Mouse (Mus musculus) fibroblast of lung, adult 2 months (primary cell): ENCODE results near the gene Cox6a2.
A peak's percentile ranks its signal among the peaks of the same experiment; 100 is the strongest.

Source experiments
- DNase-seq: peaks from one replicate; pipeline ENCODE4 v3.0.0-alpha.2; 2011; ENCODE audit warnings: low read depth

Cox6a2 gene

DNA sequence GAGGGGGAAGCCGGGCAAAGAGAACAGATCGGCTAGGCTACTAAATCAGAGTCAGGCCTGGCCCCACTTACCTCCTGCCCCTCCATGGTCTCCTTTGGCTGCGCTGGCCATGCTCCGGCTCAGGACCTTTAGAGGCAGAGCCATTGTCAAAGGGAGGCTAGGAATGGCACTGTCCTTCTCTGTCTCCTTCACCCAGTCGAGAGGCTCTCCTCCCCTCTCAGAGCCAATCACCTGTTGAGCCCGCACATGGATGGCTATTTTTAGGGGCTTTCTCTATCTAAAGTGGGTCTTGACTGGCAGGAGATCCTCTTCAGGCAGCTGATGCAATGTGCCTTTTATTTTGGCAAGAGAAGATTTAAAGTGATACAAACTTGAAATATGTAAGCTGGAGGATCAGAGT lies at the start of gene Cox6a2:
Gene Cox6a2, minus strand, starts transcription at position 236 of the 400 bp plus-strand sequence.
- no peak for DNase-seq

- DNase-seq: no peak
Measured at GRCm38 (mm10) chr7:128255757-128256156, 49.6 kb upstream of the Cox6a2 start.

- no peak for DNase-seq
Measured at GRCm38 (mm10) chr7:128254978-128255377, 48.8 kb upstream of the Cox6a2 start.

GRCm38 (mm10) chr7:128252609-128253008 lies 46.4 kb upstream of the Cox6a2 start:
- no peak for DNase-seq

DNA sequence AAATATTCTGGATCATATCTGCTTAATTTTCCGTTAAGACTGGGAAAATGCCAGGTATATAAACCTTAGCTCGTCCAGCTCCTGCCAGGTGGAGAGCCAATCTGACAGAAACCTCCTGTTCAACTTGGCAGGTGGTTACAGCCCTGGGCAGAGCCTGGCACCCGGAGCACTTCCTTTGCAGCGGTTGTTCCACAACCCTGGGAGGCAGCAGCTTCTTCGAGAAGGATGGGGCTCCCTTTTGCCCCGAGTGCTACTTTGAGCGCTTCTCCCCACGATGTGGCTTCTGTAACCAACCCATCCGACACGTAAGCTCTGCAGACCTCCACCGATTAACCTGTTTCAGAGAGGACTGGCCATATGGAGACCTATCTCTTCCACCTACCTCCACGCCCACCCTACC lies 45.8 kb upstream of the Cox6a2 start:
- no peak for DNase-seq

DNA sequence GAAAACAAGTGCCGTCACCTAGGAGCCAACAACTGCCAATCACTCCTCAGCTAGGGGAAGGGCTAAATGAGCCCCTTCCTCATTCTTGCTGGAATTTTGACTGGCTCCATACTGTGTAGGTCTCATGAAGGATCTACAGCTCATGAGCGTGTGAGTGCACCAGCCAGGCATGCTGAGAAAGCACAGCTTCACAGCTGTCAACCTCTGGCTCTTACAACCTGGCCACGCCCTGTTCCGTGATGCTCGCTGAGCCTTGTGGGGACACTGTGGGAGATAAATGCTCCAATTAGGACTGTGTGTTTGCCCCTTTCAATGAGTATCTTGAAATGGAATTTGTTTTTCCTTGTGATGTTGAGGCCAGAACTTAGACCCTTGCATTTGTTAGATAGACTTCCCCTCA lies 43.8 kb upstream of the Cox6a2 start:
- no peak for DNase-seq

GRCm38 (mm10) chr7:128248081-128249042 lies 42.2 kb upstream of the Cox6a2 start:
- no peak for DNase-seq

GRCm38 (mm10) chr7:128247443-128247842 lies 41.3 kb upstream of the Cox6a2 start:
- DNase-seq: peak; percentile 69

DNA sequence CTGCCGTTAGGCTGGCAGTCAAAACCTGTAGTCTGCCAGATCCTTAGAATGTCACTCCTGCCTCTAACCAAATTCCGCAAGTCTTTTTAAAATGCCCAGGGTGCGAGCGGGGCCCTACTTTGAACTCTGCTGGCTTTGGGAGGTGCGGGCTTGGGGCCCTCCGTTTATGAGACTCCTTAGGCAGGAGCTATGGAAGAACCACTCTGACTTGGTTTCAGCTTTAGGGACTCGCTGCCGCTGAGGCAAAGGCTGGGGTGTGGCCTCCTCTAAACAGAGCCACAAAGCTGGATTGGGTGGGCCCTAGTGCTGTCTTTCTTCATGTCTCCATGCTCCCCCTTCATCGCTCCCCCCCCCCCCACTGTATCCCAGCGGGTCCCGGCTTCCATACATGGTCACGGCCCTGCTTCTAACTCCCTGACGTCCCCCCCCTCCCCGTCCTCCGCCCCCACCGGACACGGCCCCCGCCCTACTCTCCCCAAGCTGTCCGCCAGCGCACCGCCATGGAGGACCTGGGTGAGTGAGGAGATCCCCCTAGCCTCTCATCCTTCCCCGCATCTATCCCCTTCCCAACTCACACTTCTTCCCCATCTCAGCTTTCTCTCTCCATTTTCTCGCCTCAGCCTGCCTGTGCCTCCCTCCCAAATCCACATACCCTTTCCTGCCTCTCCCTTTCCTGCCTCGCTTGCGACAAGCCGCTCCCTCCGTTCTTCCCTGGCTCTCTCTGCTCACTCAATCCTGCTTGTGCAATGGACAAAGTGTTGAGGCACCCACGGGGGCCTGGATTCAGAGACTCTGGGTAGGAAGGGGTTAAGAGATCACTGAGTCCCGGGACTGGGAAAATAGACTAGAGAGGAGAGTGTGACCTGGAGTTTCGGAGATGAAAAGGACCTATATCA lies 40.6 kb upstream of the Cox6a2 start, which contains the start of gene Tgfb1i1:
Gene Tgfb1i1, plus strand, starts transcription at position 317 of the 896 bp plus-strand sequence.
- DNase-seq: peak; percentile 44

DNA sequence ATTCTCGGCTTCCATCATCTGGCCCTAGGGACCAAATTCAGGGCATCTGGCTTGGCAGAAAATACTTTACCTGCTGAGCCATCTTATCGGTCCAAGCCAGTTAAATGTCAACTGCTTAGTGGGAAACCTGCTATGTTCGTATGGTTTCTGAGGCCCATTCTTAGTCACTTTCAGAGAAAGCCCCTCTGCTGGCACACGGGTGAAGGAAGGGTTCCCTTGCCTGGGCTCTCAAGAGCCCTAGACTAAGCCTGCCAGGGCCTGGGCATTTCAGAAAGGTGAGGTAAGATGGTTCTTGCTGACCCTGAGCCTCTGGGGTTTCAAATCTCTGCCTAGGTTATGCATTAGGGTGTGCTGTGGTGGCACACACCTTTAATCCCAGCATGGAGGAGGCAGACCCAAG lies 39.4 kb upstream of the Cox6a2 start:
- DNase-seq: no peak

DNA sequence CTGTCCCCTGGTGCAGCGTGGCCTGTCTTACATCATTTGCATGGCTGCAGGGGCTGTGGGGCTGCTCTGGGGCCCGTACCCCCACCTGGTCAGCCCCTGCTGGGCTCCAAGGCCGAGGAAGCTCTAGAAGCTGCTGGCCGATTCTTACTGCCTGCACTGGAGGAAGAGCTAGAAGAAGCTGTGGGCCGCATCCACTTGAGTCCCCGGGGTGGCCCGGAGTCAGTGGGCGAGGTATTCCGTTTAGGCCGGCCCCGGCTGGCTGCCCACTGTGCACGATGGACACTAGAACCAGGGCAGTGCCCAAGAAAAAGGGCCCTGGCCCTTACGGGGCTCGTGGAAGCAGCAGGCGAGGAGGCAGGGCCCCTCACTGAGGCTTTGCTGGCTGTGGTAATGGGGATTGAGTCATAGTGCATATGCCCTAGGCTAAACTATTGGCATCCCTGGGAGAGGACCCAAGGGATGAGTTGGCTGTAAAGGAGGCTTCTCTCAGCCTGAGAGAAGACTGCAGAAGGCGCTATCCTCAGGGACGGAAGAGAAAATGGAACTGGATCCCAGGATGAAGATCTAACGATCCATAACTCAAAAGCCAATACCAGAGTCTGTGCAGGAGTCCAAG lies 38.3 kb upstream of the Cox6a2 start:
- DNase-seq: no peak

- DNase-seq: no peak
Measured at GRCm38 (mm10) chr7:128243921-128244320, 37.7 kb upstream of the Cox6a2 start.

DNA sequence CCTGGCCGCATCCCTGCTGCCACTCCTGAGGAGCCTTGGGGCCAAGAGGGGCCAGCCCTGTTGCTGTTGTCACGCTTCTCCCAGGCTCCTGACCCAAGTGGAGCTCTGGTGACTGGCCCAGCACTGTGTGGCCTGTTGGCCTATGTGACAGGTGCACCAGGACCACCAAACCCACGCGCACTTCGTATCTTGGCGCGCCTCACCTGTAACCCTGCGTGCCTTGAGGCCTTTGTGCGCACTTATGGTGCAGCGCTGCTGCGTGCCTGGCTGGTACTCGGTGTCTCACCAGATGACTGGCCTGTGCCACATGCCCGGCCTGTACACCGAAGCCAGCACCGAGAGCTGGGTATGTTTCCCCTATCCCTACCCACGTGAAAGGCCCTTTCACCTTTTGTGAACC lies 36.1 kb upstream of the Cox6a2 start:
- no peak for DNase-seq

DNA sequence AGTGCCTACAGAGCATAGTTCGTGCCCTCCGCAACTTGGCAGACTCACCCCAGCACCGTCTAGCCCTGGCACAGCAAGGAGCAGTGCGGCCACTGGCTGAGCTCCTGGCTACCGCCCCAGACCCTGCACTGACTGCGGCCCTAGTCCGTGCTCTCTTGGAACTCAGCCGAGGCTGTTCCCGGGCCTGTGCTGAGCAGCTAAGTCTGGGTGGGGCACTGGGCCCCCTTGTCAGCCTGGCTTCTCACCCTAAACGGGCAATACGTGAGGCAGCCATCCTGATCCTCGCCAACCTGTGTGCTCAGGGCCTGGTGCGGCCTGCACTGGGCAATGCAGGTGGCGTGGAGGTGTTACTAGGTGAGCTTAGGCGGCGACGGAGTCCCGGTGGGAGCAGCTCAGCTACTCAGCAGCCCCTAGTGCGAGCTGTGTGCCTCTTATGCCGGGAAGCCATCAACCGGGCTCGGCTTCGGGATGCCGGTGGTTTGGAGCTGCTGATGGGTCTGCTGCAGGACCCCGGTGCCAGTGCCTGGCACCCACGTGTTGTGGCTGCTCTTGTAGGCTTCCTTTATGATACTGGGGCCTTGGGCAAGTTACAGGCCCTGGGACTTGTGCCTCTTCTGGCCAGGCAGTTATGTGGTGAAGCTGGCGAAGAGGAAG lies 34.1 kb upstream of the Cox6a2 start:
- no peak for DNase-seq

- peak; percentile 30 for DNase-seq
Measured at GRCm38 (mm10) chr7:128238991-128239390, 32.8 kb upstream of the Cox6a2 start.

DNA sequence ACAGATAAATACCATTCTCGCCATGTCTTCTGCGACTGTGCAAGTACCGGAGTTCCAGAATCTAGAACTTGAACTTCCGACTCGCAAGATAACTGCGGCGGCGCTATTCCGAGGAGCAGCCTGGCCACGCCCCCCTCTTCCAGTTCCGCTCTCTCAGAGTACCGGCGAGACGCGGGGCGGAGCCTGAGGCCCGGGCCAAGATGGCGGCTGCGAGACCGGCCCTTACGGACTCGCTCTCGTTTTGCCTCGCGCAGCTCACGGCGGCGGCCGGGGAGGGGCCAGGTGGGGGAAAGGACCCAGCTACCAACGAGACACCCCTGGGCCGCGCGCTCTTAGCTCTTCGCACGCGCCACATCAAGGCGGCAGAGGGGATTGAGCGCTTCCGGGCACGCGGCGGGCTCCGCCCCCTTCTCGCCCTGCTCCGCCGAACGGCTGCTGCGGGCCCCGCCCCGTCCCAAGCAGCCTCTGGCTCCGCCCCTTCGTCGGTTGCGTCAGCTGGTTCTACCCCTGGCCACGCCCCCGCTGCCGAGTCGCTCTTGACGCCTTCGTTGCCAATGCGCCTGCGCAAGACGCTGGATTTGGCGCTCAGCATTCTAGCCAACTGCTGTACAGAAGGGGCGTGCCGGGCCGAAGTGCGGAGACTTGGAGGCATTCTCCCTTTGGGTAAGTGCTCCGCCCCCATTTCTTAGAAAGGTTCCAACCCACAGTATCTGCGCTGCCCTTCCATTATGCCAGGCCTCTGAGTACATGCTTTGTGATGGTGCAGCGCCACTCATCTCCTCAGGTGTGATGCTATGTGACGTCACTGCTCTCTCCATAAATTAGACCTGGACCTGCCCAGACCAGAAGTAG lies 32.0 kb upstream of the Cox6a2 start, which contains the start of gene 9130023H24Rik:
Gene 9130023H24Rik, minus strand, starts transcription at position 105 of the 852 bp plus-strand sequence.
- DNase-seq: peak; percentile 98

DNA sequence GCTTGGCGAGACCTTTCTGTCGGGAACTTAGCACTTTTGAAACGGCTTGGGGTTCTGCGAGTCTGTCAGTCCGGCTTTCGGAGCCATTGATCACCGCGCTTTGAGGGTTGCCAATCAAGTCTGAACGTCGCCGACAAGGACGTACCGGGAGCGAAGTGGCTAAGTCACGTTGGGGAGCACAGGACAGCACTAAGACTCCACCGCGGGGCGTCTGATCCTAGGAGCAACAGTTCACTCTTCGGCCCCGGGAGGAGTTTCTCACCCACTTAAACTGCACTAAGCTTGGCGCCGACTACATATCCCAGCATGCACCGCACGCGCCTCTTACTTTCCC lies 31.4 kb upstream of the Cox6a2 start:
- DNase-seq: no peak

DNA sequence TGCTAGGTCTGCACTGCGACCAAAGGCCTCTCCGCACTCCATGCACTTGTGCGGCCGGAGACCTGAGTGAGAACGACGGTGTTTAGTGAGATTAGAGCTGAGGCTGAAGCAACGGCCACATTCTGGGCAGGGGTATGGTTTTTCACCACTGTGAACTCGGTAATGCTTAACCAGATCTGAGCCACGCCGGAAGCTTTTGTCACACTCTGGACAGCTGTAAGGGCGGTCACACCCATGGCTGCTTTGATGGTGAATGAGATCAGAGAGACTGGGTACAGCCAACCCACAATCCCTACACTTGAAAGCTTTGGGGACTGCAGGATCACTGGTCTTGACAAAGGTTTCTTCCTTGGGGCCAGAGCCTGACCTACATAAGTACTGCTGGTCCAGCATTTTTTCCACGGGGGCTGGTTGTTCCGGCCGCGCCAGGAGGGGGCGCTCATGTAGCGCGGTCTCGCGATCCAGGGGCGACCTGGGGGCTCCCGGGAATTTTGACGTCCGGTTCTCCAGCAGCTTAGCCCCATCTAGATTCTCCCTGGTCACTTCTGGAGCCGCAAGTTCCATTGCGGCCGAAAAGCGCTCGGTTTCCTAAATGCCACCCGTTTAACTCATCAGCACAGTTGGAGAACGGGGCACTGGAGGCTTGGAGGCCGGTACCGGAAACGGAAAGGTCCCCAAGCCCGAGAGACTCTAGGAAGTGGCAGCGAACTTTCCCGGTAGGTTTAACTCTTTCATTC lies 30.8 kb upstream of the Cox6a2 start, which contains the start of gene Armc5:
Gene Armc5, plus strand, starts transcription at position 487 of the 737 bp plus-strand sequence.
- peak; percentile 54 for DNase-seq

DNA sequence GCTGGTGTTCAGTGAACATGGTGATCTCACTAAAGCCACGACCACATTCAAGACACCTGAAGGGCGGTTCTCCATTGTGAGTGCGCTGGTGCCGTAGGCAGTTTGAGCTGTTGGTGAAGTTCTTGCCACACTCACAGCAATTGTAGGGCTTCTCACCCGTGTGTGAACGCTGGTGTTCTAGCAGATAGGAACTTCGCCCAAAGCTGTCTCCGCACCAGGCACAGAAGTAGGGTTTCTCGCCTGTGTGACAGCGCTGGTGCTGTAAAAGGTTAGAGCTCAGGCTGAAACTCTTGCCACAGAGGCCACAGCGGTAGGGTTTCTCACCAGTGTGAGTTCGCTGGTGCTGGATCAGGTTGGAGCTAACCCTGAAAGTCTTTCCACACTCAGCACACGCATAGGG lies 30.2 kb upstream of the Cox6a2 start:
- no peak for DNase-seq

- DNase-seq: no peak
Measured at GRCm38 (mm10) chr7:128235481-128235880, 29.3 kb upstream of the Cox6a2 start.
